16 mouse cellular contexts compared by ENCODE assay signal in genomic region chr4:138452306-138453096, GRCm38 (mm10). TPM values are rescaled to one million over a fixed set of nuclear protein-coding genes. Genes with fewer than 3 reads are reported as not detected.
A peak's percentile ranks its signal among the peaks of the same experiment; 100 is the strongest.
DNase-seq lines count a peak whose midpoint lies in the region; ATAC-seq and TF ChIP-seq lines count a peak whose summit lies in the region.
"Had no signal": no experiment of that assay in that cellular context is flagged by ENCODE, and none has a peak within 500 bp of the region (broad histone marks: within the 10 kb centered on the region; RNA-seq: fewer than 3 reads in every experiment).

No protein-coding gene starts in this region.

- TF ChIP-seq CTCF in intestine, postnatal 0 days (IDR thresholded peaks at IDR 0.05; ENCODE audit: low read depth): no peak

- DNase-seq in cerebellum, adult 11-12 months: peak; percentile 58
- DNase-seq in cerebellum, adult 18-20 months: no peak
- peak; percentile 79 for DNase-seq in ZHBTc4 (ENCODE audit: low read depth, low spot score)
- no peak for DNase-seq in midbrain, embryonic 14.5 days
- no peak for DNase-seq in embryo, embryonic 10.5 days (ENCODE audit: low spot score)
- DNase-seq in urinary bladder, adult 18-20 months (ENCODE audit: low spot score in 2 of 2): no peak
- DNase-seq: heart, adult 2 months; heart, postnatal 10 days; kidney, adult 18-20 months; right cerebral cortex, postnatal 25 days; thymus, adult 18-20 months had no signal

- ATAC-seq in intestine, embryonic 15.5 days: no peak
- no peak for ATAC-seq in intestine, postnatal 0 days
- ATAC-seq in midbrain, embryonic 14.5 days (ENCODE audit: low FRiP score, low TSS enrichment): no peak

- no peak overlapping the region for H3K4me3 ChIP-seq in intestine, embryonic 15.5 days (replicated peaks)
- no peak overlapping the region for H3K4me3 ChIP-seq in intestine, postnatal 0 days (ENCODE audit: low read depth, low read length)
- no peak overlapping the region for H3K4me3 ChIP-seq in midbrain, embryonic 14.5 days (replicated peaks; ENCODE audit: low read depth, low read length)

- 0 out of 2 replicates have a peak overlapping the region, but pooled peaks have one; percentile 11 for H3K4me2 ChIP-seq in intestine, embryonic 15.5 days (replicated peaks)
- H3K4me2 ChIP-seq in intestine, postnatal 0 days (replicated peaks; ENCODE audit: low read depth): no peak overlapping the region
- H3K4me2 ChIP-seq in midbrain, embryonic 14.5 days (ENCODE audit: low read length): no peak overlapping the region

- H3K9me3 ChIP-seq in intestine, embryonic 15.5 days: no peaks in the 10 kb centered on the region
- no peaks in the 10 kb centered on the region for H3K9me3 ChIP-seq in intestine, postnatal 0 days (ENCODE audit: control insufficient read depth)
- H3K9me3 ChIP-seq in midbrain, embryonic 14.5 days (ENCODE audit: control insufficient read depth, low read length): no peaks in the 10 kb centered on the region
- H3K9me3 ChIP-seq: limb, embryonic 12.5 days had no signal

- H3K36me3 ChIP-seq in intestine, embryonic 15.5 days: no peaks in the 10 kb centered on the region
- H3K36me3 ChIP-seq in intestine, postnatal 0 days (ENCODE audit: control insufficient read depth, insufficient read depth): no peaks in the 10 kb centered on the region
- no peaks in the 10 kb centered on the region for H3K36me3 ChIP-seq in midbrain, embryonic 14.5 days (ENCODE audit: control insufficient read depth, insufficient read depth, low read length)
- H3K36me3 ChIP-seq: G1E; limb, embryonic 12.5 days had no signal

- H3K27me3 ChIP-seq in intestine, embryonic 15.5 days (replicated peaks): no peaks in the 10 kb centered on the region
- H3K27me3 ChIP-seq in intestine, postnatal 0 days (replicated peaks; ENCODE audit: control insufficient read depth, insufficient read depth, low read length): no peaks in the 10 kb centered on the region
- no peaks in the 10 kb centered on the region for H3K27me3 ChIP-seq in midbrain, embryonic 14.5 days (ENCODE audit: control insufficient read depth, insufficient read depth, low read length)

- H3K4me1 ChIP-seq in intestine, embryonic 15.5 days (replicated peaks): peaks cover 25% of the 10 kb centered on the region
- H3K4me1 ChIP-seq in intestine, postnatal 0 days (replicated peaks; ENCODE audit: control insufficient read depth, insufficient read depth, low read length): peaks cover 5% of the 10 kb centered on the region; the same call in 1 of the 2 replicates
- peaks cover 32% of the 10 kb centered on the region for H3K4me1 ChIP-seq in midbrain, embryonic 14.5 days (ENCODE audit: control insufficient read depth, insufficient read depth, low read length)

- no peak overlapping the region for H3K9ac ChIP-seq in intestine, embryonic 15.5 days
- H3K9ac ChIP-seq in intestine, postnatal 0 days (ENCODE audit: low read depth, low read length): no peak overlapping the region
- no peak overlapping the region for H3K9ac ChIP-seq in midbrain, embryonic 14.5 days (replicated peaks; ENCODE audit: low read length)

- WGBS in intestine, embryonic 15.5 days: 44% methylated on average over 15 of the region's 15 CpGs
- 56% methylated on average over 15 of the region's 15 CpGs for WGBS in intestine, postnatal 0 days
- WGBS in midbrain, embryonic 14.5 days: 34% methylated on average over 15 of the region's 15 CpGs

- H3K27ac ChIP-seq in intestine, embryonic 15.5 days: no peak overlapping the region
- H3K27ac ChIP-seq in intestine, postnatal 0 days (ENCODE audit: low read depth, low read length): no peak overlapping the region
- peak overlapping the region; percentile 95 for H3K27ac ChIP-seq in midbrain, embryonic 14.5 days (replicated peaks; ENCODE audit: low read depth, low read length)

RNA-seq across cellular contexts. Expression of gene Camk2n1, which starts 1.6 kb away (rescaled TPM):
- 4.8 and 5.5 TPM in 2 replicates for polyA plus RNA-seq in intestine, embryonic 15.5 days (2015; fragmentation: Nextera tagmentation; extraction: Ambion mirVana)
- polyA plus RNA-seq in intestine, postnatal 0 days (2015; fragmentation: Nextera tagmentation; extraction: Ambion mirVana): 10.9 and 12.2 TPM in 2 replicates
- 15.4 and 20.5 TPM in 2 replicates for polyA plus RNA-seq in midbrain, embryonic 14.5 days (2014; fragmentation: Nextera tagmentation; extraction: Ambion mirVana)

RNA-seq across cellular contexts. Expression of gene Mul1, which starts 18.0 kb away (rescaled TPM):
- 24.9 and 25.7 TPM in 2 replicates for polyA plus RNA-seq in intestine, embryonic 15.5 days (2015; fragmentation: Nextera tagmentation; extraction: Ambion mirVana)
- 34.7 and 35.0 TPM in 2 replicates for polyA plus RNA-seq in intestine, postnatal 0 days (2015; fragmentation: Nextera tagmentation; extraction: Ambion mirVana)
- polyA plus RNA-seq in midbrain, embryonic 14.5 days (2014; fragmentation: Nextera tagmentation; extraction: Ambion mirVana): 22.8 and 23.8 TPM in 2 replicates

RNA-seq across cellular contexts. Expression of gene Fam43b, which starts 56.2 kb away (rescaled TPM):
- 0.05 TPM in 1 of 2 replicates, not detected in the other for polyA plus RNA-seq in intestine, embryonic 15.5 days (2015; fragmentation: Nextera tagmentation; extraction: Ambion mirVana)
- polyA plus RNA-seq in intestine, postnatal 0 days (2015; fragmentation: Nextera tagmentation; extraction: Ambion mirVana): not detected in 2 replicates
- 5.4 and 6.7 TPM in 2 replicates for polyA plus RNA-seq in midbrain, embryonic 14.5 days (2014; fragmentation: Nextera tagmentation; extraction: Ambion mirVana)
- polyA plus RNA-seq: G1E; heart, adult 2 months; limb, embryonic 12.5 days; liver, embryonic 16.5 days had no signal

Comparison
In these comparisons a context has a peak if more than half of its experiments do, and no peak if none do; other contexts are left out.
1. DNase-seq: peak in cerebellum, adult 11-12 months (single experiment) and ZHBTc4 (single experiment); none in cerebellum, adult 18-20 months (0 of 2), midbrain, embryonic 14.5 days (single experiment), embryo, embryonic 10.5 days (single experiment) and urinary bladder, adult 18-20 months (0 of 2).